Mouse (Mus musculus) T-helper 17 cell (primary cell): ENCODE data around the gene Slc25a25.
"Not testable (repeated sequence)": the region's sequence is repeated elsewhere in the genome, so short reads cannot be mapped to it uniquely, and the experiment has no call there.

Experiments
- in situ Hi-C, 2 experiments: fragments of 300-600 bp; cut with MboI, MseI; formaldehyde crosslinking; loops; 1 replicate in 1 of 2; 2 replicates in 1 of 2; pipeline ENCODE4 v1.15.1; 2025; ENCODE audit warnings: high pct_unique_total_duplicates in 2 of 2

Slc25a25 gene

GRCm38 (mm10) chr2:32450881-32451844, at the start of gene Slc25a25:
TSS of gene Slc25a25 (minus strand) at chr2:32451445.
- in situ Hi-C loops, result no loop called here

- in situ Hi-C loops, result loop anchor here in 1 of 2 experiments (10.0 to 25.0 kb wide), 2 partner anchors 1038 to 1806 kb away; partner anchors contain the start of gene Ass1
These were observed 49.2 kb upstream of the Slc25a25 start for GRCm38 (mm10) chr2:32500461-32500860.

GRCm38 (mm10) chr2:32499365-32499764, 48.1 kb upstream of the Slc25a25 start:
- in situ Hi-C loops, result no loop called here

GRCm38 (mm10) chr2:32496190-32496589, 44.9 kb upstream of the Slc25a25 start:
- in situ Hi-C loops, result no loop called here

GRCm38 (mm10) chr2:32495185-32495726, 44.0 kb upstream of the Slc25a25 start:
- in situ Hi-C loops, result no loop called here

DNA sequence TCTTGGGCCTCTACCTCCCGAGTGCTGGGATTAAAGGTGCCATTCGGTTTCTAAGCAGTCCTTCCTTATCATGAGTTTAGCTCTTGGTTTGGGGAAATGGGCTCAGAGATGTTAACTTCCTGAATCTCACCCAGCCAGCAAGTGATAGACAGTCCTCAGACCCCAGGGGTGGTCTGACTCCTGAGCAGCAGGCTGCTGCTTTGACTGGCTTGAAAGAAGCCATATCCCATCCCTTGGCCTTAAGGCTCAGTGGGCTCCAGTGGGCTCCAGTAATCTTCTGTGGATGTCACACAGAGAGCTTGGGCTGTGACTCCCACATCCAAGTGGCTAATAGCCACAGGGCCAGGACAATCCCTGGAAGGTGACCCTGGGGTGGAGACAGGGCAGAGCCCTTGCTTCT, 43.3 kb upstream of the Slc25a25 start:
- in situ Hi-C loops, result loop anchor here (5.0 kb wide), 2 partner anchors 38 to 53 kb away; no protein-coding TSS in a partner anchor

GRCm38 (mm10) chr2:32493301-32493701, 42.1 kb upstream of the Slc25a25 start:
- in situ Hi-C loops, result loop anchor here (5.0 kb wide), 2 partner anchors 39 to 54 kb away; no protein-coding TSS in a partner anchor

DNA sequence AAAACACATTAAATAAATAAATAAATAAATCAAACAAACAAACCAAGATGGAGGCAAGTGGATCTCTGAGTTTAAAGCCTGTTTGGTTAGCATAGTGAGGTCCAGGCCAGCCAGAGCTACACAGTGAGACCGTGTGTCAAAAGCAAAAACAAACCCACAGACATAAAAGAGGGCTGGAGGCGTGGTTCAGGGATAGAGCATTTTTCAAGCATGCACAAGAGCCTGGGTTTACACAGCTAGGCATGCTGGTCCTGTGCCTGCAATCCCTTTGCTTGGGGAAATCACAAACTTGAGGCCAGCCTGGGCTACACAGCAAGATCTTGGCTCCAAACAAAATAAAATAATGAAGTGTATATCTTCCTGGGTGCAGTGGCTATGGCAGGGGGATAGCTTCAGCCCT, 41.4 kb upstream of the Slc25a25 start:
- in situ Hi-C loops, result loop anchor here (5.0 kb wide), 2 partner anchors 40 to 55 kb away; no protein-coding TSS in a partner anchor

GRCm38 (mm10) chr2:32490730-32491129, 39.5 kb upstream of the Slc25a25 start:
- in situ Hi-C loops, result loop anchor here (5.0 kb wide), 2 partner anchors 42 to 57 kb away; no protein-coding TSS in a partner anchor

DNA sequence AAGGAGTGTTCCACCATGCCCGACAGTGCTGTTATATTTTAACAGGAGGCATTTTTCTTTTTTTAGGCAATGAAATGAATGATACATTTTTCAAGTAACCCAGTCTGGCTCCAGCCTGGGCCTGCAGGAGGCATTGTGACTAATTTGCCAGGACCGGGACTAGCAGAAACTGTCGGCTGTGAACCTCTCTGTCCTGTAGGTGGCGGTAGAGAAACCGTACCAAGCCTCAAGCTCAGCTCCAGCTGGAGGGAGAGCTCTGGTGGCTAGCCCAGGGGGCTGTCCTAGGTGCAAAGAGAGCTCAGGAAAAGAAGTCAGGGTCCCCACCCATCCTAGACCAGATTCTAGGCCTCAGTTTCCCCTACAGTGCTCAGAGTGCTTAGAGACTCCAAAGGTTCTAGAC, 37.4 kb upstream of the Slc25a25 start:
- in situ Hi-C loops, result loop anchor here in 1 of 2 experiments (5.0 kb wide), 2 partner anchors 71 to 79 kb away; no protein-coding TSS in a partner anchor

DNA sequence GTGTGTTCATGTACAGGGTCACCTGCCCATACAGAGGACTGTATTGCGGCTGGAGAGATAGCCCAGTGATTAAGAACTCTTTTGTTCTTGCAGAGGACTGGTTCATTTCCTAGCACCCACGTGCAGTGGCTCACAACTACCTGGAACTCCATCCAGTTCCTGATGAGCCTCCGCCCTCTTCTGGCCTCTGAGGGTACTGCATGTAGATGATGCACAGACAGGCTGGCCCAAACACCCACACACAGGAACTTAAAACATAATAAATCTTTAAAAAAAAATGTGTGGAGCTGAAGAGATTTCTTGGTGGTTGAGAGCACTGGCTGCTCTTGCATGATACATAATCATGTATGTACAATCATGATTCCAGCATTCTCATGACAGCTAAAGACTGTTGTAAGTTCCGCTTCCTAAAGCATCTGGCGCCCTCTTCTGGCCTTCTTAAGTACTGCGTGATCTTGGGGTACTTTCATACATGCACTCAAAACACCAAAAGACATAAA, 35.9 kb upstream of the Slc25a25 start:
- in situ Hi-C loops, result loop anchor here in 1 of 2 experiments (5.0 kb wide), 2 partner anchors 70 to 80 kb away; no protein-coding TSS in a partner anchor

DNA sequence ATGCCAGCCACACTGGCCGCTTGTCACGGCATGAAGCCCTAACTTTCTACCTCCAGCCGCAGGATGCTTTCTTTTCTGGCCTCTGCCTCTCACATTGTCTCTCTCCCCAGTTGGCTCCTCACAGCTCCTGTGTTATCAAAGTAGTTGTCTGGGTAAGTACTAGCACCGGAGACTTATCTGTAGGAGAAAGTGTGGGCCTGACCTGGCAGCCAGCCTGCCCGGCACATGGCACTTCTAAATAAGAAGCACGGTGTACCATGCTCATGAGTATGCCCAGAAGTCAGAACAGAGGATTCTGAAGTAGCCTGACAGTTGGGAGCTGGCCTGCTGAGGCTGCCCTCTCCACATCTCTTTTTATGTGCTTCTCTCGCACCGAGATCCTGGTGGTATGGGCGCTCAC, 34.9 kb upstream of the Slc25a25 start:
- in situ Hi-C loops, result loop anchor here in 1 of 2 experiments (5.0 kb wide), 2 partner anchors 69 to 81 kb away; no protein-coding TSS in a partner anchor

- in situ Hi-C loops, result loop anchor here in 1 of 2 experiments (5.0 kb wide), 2 partner anchors 68 to 82 kb away; no protein-coding TSS in a partner anchor
These were observed 34.5 kb upstream of the Slc25a25 start for GRCm38 (mm10) chr2:32485751-32486150.

DNA sequence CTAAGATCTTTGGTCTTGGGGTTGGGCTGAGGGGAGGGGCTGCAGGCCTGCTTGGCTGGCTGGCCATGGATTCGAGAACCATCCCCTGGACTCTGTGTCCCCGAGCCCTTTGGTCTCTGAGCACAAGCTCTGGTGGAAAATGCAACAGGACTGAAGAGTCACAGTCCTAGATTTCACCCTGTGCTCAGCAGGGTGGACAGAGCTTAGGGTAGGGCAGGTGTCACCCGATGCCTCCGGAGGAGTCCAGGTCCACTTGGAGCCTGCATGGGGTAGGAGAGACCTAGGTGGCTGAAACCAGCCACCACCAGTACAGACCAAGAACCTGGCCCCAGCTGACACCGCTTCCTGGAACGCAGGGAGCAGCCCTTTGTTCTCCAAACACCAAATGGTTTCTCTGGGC, 33.7 kb upstream of the Slc25a25 start:
- in situ Hi-C loops, result loop anchor here in 1 of 2 experiments (5.0 kb wide), 2 partner anchors 68 to 82 kb away; no protein-coding TSS in a partner anchor

GRCm38 (mm10) chr2:32483179-32483875, 32.1 kb upstream of the Slc25a25 start:
- in situ Hi-C loops, result no loop called here

DNA sequence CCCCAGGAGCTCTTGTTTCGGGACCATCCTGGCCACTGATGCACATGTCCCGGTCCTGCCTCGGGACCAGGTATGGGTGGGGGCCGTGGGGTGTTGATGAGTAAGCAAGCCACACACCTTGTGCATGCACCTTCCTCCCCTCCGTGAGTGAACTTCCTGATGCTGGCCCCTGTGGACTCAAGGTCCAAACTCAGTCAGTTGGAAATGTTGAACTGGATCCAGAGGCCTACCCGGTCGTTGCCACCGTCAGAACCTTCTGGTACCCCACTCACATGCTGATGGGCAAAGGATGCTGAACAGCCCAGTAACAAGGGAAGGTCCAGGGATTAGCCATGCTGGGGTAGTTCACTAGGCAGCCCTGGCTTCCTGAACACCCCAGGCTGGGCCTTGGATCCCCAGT, 31.1 kb upstream of the Slc25a25 start:
- in situ Hi-C loops, result no loop called here

DNA sequence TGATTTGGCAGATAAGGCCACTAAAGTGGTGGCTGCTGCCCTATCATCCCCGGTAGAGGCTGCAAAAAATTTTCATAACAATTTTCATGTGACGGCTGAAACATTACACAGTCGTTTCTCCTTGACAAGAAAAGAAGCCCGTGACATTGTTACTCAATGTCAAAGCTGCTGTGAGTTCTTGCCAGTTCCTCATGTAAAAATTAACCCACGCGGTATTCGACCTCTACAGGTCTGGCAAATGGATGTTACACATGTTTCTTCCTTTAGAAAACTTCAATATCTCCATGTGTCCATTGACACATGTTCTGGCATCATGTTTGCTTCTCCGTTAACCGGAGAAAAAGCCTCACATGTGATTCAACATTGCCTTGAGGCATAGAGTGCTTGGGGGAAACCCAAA, 24.1 kb upstream of the Slc25a25 start:
- in situ Hi-C loops, result not testable (repeated sequence)

GRCm38 (mm10) chr2:32471681-32472061, 20.4 kb upstream of the Slc25a25 start:
- in situ Hi-C loops, result no loop called here

GRCm38 (mm10) chr2:32471001-32471680, 19.9 kb upstream of the Slc25a25 start:
- in situ Hi-C loops, result no loop called here

DNA sequence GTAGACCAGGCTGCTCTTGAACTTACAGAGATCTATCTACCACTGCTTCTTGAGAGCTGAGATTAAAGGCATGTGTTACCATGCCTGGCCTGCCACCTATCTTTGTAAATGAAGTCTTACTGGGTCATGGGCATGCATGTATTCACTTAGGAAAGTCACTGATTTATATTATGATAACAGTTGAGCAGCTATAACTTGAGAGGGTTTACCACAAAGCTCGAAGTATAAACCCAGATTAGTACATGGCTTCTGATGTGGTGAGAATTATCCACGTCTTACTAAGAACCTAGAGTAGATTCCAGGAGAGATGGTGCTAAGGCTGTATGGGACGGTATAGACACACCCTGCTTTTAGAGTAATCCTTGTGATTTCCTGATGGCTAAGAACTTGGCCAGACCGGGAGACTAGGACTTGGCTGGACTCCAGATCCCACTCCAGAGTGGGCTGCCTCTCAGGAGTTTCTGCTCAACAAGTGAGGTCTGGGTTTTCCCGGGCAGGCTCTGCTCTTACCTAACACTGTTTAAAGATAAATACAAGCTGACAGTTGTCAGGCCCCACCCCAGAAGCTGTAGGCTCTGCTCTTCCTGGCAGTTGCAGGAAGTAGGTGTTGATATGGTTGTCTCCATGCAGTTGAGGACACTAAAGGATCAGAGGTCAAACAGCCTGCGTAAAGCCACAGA, 13.1 kb upstream of the Slc25a25 start:
- in situ Hi-C loops, result no loop called here
